Mouse (Mus musculus) thymus, adult 2 months (tissue): ENCODE data around the gene Gm49358. TPM values are rescaled to one million over a fixed set of nuclear protein-coding genes. Genes with fewer than 3 reads are reported as not detected.
A peak's percentile ranks its signal among the peaks of the same experiment; 100 is the strongest.

Experiments used
- DNase-seq: peaks from one replicate; pipeline ENCODE4 v3.0.0; 2021
- H3K27ac ChIP-seq: fragments of 200-500 bp; 2 replicates; pipeline ENCODE4 v1.5.1; 2012; ENCODE audit warnings: low read length, control low read depth; ENCODE audit not compliant: control insufficient read depth, insufficient read depth
- H3K27me3 ChIP-seq: fragments of 200-500 bp; 2 replicates; pipeline ENCODE4 v1.6.1; 2012; ENCODE audit warnings: mild to moderate bottlenecking, low read length, moderate library complexity, mixed read lengths; ENCODE audit not compliant: control insufficient read depth, insufficient read depth
- H3K36me3 ChIP-seq: fragments of 200-500 bp; 2 replicates; pipeline ENCODE4 v1.6.1; 2012; ENCODE audit warnings: mild to moderate bottlenecking, low read length, moderate library complexity; ENCODE audit not compliant: control insufficient read depth, insufficient read depth
- H3K4me1 ChIP-seq: fragments of 200-500 bp; replicated peaks from 2 replicates; pipeline ENCODE4 v1.6.1; 2012; ENCODE audit warnings: low read length; ENCODE audit not compliant: control insufficient read depth, insufficient read depth
- H3K4me3 ChIP-seq: fragments of 200-500 bp; 2 replicates; pipeline ENCODE4 v1.5.1; 2012; ENCODE audit warnings: mild to moderate bottlenecking, low read length, control low read depth, moderate library complexity; ENCODE audit not compliant: control insufficient read depth, insufficient read depth
- CTCF ChIP-seq: fragments of 200-500 bp; IDR thresholded peaks from 2 replicates; pipeline ENCODE4 v1.5.1; 2012; ENCODE audit warnings: mild to moderate bottlenecking, control low read depth, low read length, moderate library complexity, borderline replicate concordance; ENCODE audit not compliant: control insufficient read depth, poor library complexity, insufficient read depth; ENCODE audit errors: extremely low read depth
- POLR2A ChIP-seq: fragments of 200-500 bp; IDR thresholded peaks from 2 replicates; pipeline ENCODE4 v1.6.1; 2012; ENCODE audit warnings: mild to moderate bottlenecking, low read length, control low read depth, moderate library complexity; ENCODE audit not compliant: control insufficient read depth, poor library complexity, insufficient read depth; ENCODE audit errors: extremely low read depth
- WGBS: fragments of 180-500 bp; shearing (Covaris S2); methylation state at CpG from one replicate; pipeline ENCODE4 v1.1.7; 2018; 5-methylcytosine and 5-hydroxymethylcytosine counted together
- polyA plus RNA-seq: library from polyadenylated mRNA; depleted of rRNA; stranded (reverse); fragments of >200 nt; gene quantifications from 2 replicates; pipeline ENCODE4 v1.2.3, GENCODE M21; 2012; rRNA removed

Gm49358 gene
- not detected in 2 replicates for polyA plus RNA-seq

DNA sequence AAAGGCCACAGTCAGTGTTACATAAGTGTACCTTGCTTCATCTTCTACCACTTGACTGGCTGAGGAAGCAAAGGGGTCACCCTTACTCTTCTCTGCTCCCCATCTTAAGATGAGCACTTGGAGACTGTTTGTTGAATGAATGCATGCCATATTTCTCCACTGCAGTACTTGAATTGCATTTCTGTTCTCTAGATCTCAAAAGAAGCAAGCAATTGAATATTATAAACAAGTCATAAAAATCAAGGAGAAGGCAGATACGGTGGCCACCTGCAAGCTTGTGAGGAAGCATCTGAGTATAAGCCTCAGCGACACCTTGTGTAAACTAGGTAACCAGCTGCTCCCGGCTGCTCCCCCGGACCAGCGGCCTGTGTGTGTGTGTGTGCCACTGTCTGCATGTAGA is at the start of gene Gm49358:
TSS of gene Gm49358 (plus strand) at position 301 of the 400 bp plus-strand sequence.
- 94% methylated on average over 5 of the region's 5 CpGs for WGBS
- Histone ChIP-seq H3K4me1 (no peaks in the 10 kb centered on the region), H3K4me3 (no peak within 1 kb of the TSS), H3K27ac (no peak within 1 kb of the TSS), H3K27me3 (no peaks in the 10 kb centered on the region), H3K36me3 (no peaks in the 10 kb centered on the region)
- no peak for TF ChIP-seq CTCF
- TF ChIP-seq POLR2A, result no peak
- no peak for DNase-seq

DNA sequence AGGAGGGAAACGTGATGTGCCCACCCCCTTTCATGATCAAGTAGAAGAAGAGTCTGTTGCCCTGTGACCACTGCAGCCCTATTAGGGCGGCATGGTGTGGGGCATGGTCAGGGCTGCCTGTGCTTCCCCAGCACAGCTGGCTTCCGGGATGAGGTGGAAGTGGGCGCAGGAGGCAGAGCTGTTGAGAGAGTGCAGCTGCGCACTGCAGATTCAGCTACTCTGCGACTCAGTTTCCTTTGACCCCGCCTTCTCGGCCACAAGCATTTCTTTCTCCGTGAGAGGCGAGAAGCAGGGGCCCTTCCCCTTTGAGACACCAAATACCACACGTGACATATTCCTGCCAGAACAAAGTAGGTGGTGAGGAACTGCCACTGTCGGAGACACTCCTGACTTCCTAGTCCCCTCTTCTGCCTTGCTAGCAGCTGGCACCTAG is 36.2 kb upstream of the Gm49358 start:
- Histone ChIP-seq H3K27ac (peak overlapping the region; percentile 92), H3K4me3 (peak overlapping the region; percentile 53), H3K4me1 (peaks cover 26% of the 10 kb centered on the region), H3K36me3 (no peaks in the 10 kb centered on the region), H3K27me3 (no peaks in the 10 kb centered on the region)
- TF ChIP-seq CTCF (peak; percentile 54; the same call in 1 of the 2 replicates), POLR2A (peak; percentile 97)
- peak; percentile 87 for DNase-seq
- under 1% methylated on average over 12 of the region's 12 CpGs for WGBS

DNA sequence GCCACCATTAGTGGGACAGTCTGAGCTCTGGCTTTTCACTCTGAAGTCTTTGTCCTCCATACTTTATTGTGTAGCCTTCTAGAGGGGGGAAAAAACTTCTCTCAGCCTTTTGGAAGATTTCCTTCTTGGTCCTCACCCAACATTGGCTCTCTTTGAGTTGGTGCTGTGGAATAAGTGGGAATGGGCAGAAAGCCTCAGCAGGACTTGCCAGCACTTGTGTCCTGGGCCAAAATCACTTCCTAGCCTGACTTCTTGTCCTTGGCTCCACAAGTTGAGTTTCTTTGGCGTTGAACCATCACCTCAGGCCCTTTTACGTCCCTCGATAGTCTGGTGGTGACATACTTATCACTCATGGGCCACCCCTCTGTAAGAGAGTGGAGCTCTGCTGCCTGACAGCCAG is 35.6 kb upstream of the Gm49358 start:
- Histone ChIP-seq H3K27me3 (no peaks in the 10 kb centered on the region), H3K4me1 (peaks cover 26% of the 10 kb centered on the region), H3K27ac (peak overlapping the region; percentile 92), H3K36me3 (no peaks in the 10 kb centered on the region), H3K4me3 (no peak overlapping the region)
- no peak for DNase-seq
- no peak for TF ChIP-seq CTCF
- no peak for TF ChIP-seq POLR2A
- WGBS, result 98% methylated on average over 3 of the region's 3 CpGs

GRCm38 (mm10) chr10:86730823-86731499 is 32.8 kb upstream of the Gm49358 start:
- 7% methylated on average over 22 of the region's 22 CpGs for whole genome bisulfite sequencing
- Histone ChIP-seq H3K36me3 (no peaks in the 10 kb centered on the region), H3K4me1 (peaks cover 20% of the 10 kb centered on the region), H3K27me3 (no peaks in the 10 kb centered on the region), H3K27ac (peak overlapping the region; percentile 17; the same call in 1 of the 2 replicates), H3K4me3 (peak overlapping the region; percentile 56)
- DNase-seq, result peak; percentile 88
- TF ChIP-seq CTCF (no peak), POLR2A (no peak)

DNA sequence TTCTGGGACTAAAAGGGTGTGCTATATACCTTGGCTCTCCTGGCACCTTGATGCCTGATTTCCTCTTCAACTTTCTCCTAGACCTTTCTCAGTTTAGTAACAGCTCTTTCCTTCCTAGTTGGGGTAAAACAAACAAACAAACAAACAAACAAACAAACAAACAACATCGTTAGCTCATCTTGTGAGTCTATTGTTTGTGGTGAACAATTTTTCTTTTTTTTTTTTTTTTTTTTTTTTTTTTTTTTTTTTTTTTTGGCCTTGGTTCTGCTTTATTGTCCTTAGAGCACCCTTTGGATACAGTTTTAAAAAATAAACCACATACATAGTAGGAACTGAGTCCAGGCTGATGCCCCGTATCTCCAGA is 32.3 kb upstream of the Gm49358 start:
- no peak for DNase-seq
- H3K36me3 ChIP-seq, result no peaks in the 10 kb centered on the region
- WGBS, result 34% methylated on average over 2 of the region's 2 CpGs
- peaks cover 18% of the 10 kb centered on the region for H3K4me1 ChIP-seq
- TF ChIP-seq CTCF (no peak), POLR2A (no peak)
- H3K4me3 ChIP-seq, result no peak overlapping the region
- H3K27ac ChIP-seq, result no peak overlapping the region
- no peaks in the 10 kb centered on the region for H3K27me3 ChIP-seq

DNA sequence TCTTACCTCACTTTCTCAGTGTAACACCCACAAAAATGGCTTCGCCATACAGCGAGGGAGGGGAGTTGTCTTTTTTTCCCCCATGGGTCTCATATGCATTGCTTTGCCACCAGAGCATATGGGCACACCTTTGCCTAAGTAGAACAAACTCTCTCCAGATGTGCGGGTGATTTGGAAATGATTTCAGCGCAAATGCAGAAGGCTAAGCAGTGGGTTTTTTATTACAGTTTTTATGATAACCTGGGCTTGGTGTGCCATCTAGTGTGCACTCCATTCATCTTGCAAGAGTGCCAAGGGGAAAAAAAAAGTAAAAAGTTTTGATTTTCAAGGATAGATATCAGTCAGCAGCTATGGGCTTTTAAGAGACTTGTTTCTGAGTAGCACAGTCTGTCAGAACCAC is 28.7 kb upstream of the Gm49358 start:
- H3K27ac ChIP-seq, result no peak overlapping the region
- no peak for DNase-seq
- no peaks in the 10 kb centered on the region for H3K4me1 ChIP-seq
- no peaks in the 10 kb centered on the region for H3K36me3 ChIP-seq
- H3K27me3 ChIP-seq, result no peaks in the 10 kb centered on the region
- no peak overlapping the region for H3K4me3 ChIP-seq
- TF ChIP-seq CTCF (no peak), POLR2A (no peak)
- WGBS, result 81% methylated on average over 4 of the region's 4 CpGs

- no peak for DNase-seq
- H3K27me3 ChIP-seq, result no peaks in the 10 kb centered on the region
- no peak overlapping the region for H3K4me3 ChIP-seq
- TF ChIP-seq CTCF, result no peak
- TF ChIP-seq POLR2A, result no peak
- 98% methylated on average over 2 of the region's 2 CpGs for WGBS
- no peaks in the 10 kb centered on the region for H3K36me3 ChIP-seq
- H3K27ac ChIP-seq, result no peak overlapping the region
- H3K4me1 ChIP-seq, result no peaks in the 10 kb centered on the region
Observed at GRCm38 (mm10) chr10:86742918-86743317, 20.9 kb upstream of the Gm49358 start.
